Mouse (Mus musculus): Measurements from ENCODE around the gene 4930442H23Rik.
"Not testable (repeated sequence)": the region's sequence is repeated elsewhere in the genome, so short reads cannot be mapped to it uniquely, and the experiment has no call there.

4930442H23Rik gene

GRCm38 (mm10) chr10:81198230-81198629, 14.6 kb upstream of the 4930442H23Rik start:
- peak; percentile 90 for DNase-seq (ENCODE audit: low spot score)

GRCm38 (mm10) chr10:81197305-81197704, 13.7 kb upstream of the 4930442H23Rik start:
- DNase-seq (ENCODE audit: low spot score), result no peak

- DNase-seq (ENCODE audit: low spot score), result no peak
Measured at GRCm38 (mm10) chr10:81196470-81197065, 12.9 kb upstream of the 4930442H23Rik start.

- DNase-seq (ENCODE audit: low spot score), result no peak
Measured at GRCm38 (mm10) chr10:81195300-81195699, 11.7 kb upstream of the 4930442H23Rik start.

- no peak for DNase-seq (ENCODE audit: low spot score)
Measured at GRCm38 (mm10) chr10:81193991-81194774, 10.5 kb upstream of the 4930442H23Rik start.

- peak; percentile 53 for DNase-seq (ENCODE audit: low spot score)
Measured at GRCm38 (mm10) chr10:81192968-81193501, 9.4 kb upstream of the 4930442H23Rik start.

GRCm38 (mm10) chr10:81192270-81192967, 8.8 kb upstream of the 4930442H23Rik start:
- peak; percentile 84 for DNase-seq (ENCODE audit: low spot score)

GRCm38 (mm10) chr10:81191342-81191982, 7.8 kb upstream of the 4930442H23Rik start:
- no peak for DNase-seq (ENCODE audit: low spot score)

GRCm38 (mm10) chr10:81190912-81191321, 7.3 kb upstream of the 4930442H23Rik start:
- DNase-seq (ENCODE audit: low spot score), result no peak

- peak; percentile 55 for DNase-seq (ENCODE audit: low spot score)
Measured at GRCm38 (mm10) chr10:81190236-81190911, 6.7 kb upstream of the 4930442H23Rik start.

- no peak for DNase-seq (ENCODE audit: low spot score)
Measured at GRCm38 (mm10) chr10:81189821-81190220, 6.2 kb upstream of the 4930442H23Rik start.

GRCm38 (mm10) chr10:81187161-81187560, 3.5 kb upstream of the 4930442H23Rik start:
- no peak for DNase-seq (ENCODE audit: low spot score)

GRCm38 (mm10) chr10:81184765-81185164, 1.1 kb upstream of the 4930442H23Rik start:
- DNase-seq (ENCODE audit: low spot score), result peak; percentile 71

GRCm38 (mm10) chr10:81182336-81183333, 1.0 kb downstream of the 4930442H23Rik start, which contains the start of gene Dapk3:
Dapk3 (plus strand) TSS chr10:81183005.
- DNase-seq (ENCODE audit: low spot score), result peak; percentile 100

GRCm38 (mm10) chr10:81181860-81182259, 1.8 kb downstream of the 4930442H23Rik start:
- not testable (repeated sequence) for DNase-seq (ENCODE audit: low spot score)

- no peak for DNase-seq (ENCODE audit: low spot score)
Measured at GRCm38 (mm10) chr10:81180946-81181345, 2.7 kb downstream of the 4930442H23Rik start.

- DNase-seq (ENCODE audit: low spot score), result no peak
Measured at GRCm38 (mm10) chr10:81179451-81180342, 4.0 kb downstream of the 4930442H23Rik start.

GRCm38 (mm10) chr10:81178927-81179326, 4.7 kb downstream of the 4930442H23Rik start:
- DNase-seq (ENCODE audit: low spot score), result no peak

Data from embryo, embryonic 10.5 days (tissue).